Mouse (Mus musculus) stomach, embryonic 14.5 days (tissue): ENCODE results near the gene Myl6b. TPM values are rescaled to one million over a fixed set of nuclear protein-coding genes. Genes with fewer than 3 reads are reported as not detected.
"Not testable (repeated sequence)": the region's sequence is repeated elsewhere in the genome, so short reads cannot be mapped to it uniquely, and the experiment has no call there.

ENCODE experiments used
- ATAC-seq: fragments of 200-750 bp; cut with Nextera tagmentation; 2 replicates; pipeline ENCODE4 v1.8.0; 2017; ENCODE audit warnings: low read depth, moderate TSS enrichment; ENCODE audit not compliant: insufficient number of reproducible peaks, insufficient read depth, low FRiP score
- H3K27ac ChIP-seq: fragments of 300-500 bp; sonication (generic); 2 replicates; pipeline ENCODE4 v1.5.1; 2014; ENCODE audit warnings: mild to moderate bottlenecking, low read length, moderate library complexity, mixed read lengths
- H3K27me3 ChIP-seq: fragments of 300-500 bp; sonication (generic); 2 replicates; pipeline ENCODE4 v1.6.1; 2014; ENCODE audit warnings: low read length, control low read depth, mixed read lengths; ENCODE audit not compliant: control insufficient read depth, insufficient read depth
- H3K36me3 ChIP-seq: fragments of 300-500 bp; sonication (generic); 2 replicates; pipeline ENCODE4 v1.6.1; 2014; ENCODE audit warnings: mild to moderate bottlenecking, control low read depth, low read length, moderate library complexity, mixed read lengths; ENCODE audit not compliant: control insufficient read depth, insufficient read depth
- H3K4me1 ChIP-seq: fragments of 300-500 bp; sonication (generic); 2 replicates; pipeline ENCODE4 v1.6.1; 2014; ENCODE audit warnings: low read length, control low read depth, mixed read lengths; ENCODE audit not compliant: control insufficient read depth, insufficient read depth
- H3K4me2 ChIP-seq: fragments of 300-500 bp; sonication (generic); replicated peaks from 2 replicates; pipeline ENCODE4 v1.6.1; 2014; ENCODE audit warnings: low read depth, low read length, control low read depth
- H3K4me3 ChIP-seq: fragments of 300-500 bp; sonication (generic); 2 replicates; pipeline ENCODE4 v1.5.1; 2014; ENCODE audit warnings: low read depth, low read length, control low read depth
- H3K9ac ChIP-seq: fragments of 300-500 bp; sonication (generic); replicated peaks from 2 replicates; pipeline ENCODE4 v1.6.1; 2014; ENCODE audit warnings: low read depth, mild to moderate bottlenecking, control low read depth, low read length, moderate library complexity, mixed read lengths
- H3K9me3 ChIP-seq: fragments of 300-500 bp; sonication (generic); 2 replicates; pipeline ENCODE4 v1.6.1; 2016; ENCODE audit warnings: low read depth, low read length, control low read depth; ENCODE audit not compliant: control insufficient read depth
- WGBS: fragments of 180-500 bp; shearing (Covaris S2); extraction: QIAGEN DNeasy Blood & Tissue Kit; methylation state at CpG from one replicate; pipeline ENCODE4 v1.1.7; 2014; 5-methylcytosine and 5-hydroxymethylcytosine counted together
- polyA plus RNA-seq: library from polyadenylated mRNA; unstranded; fragments of >200 nt; fragmentation: Nextera tagmentation; extraction: Ambion mirVana; gene quantifications from 2 replicates; pipeline ENCODE4 v1.2.1, GENCODE M21; 2014

Myl6b gene
- polyA plus RNA-seq, 1 experiment from 2014 or later: 3.2 TPM

DNA sequence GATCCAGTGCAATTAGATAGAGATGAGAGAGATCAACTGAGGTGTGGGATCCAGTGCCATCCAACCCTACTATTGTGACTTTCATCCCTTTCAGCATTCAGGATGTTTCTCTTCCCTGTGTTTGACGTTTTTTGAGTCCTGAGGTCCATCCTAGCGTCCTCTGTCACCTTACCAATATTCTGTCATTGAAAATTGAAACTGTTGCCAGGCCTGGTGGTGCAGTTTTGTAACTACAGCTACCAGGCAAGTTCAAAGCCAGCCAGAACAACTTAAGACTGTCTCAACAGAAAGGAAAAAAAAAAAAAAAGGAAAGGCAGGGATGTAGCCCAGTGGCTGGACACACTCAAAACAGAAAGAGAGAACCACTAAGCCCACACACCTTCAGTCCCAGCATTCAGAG, 3.2 kb downstream of the Myl6b start:
- Histone ChIP-seq H3K27me3 (no peaks in the 10 kb centered on the region), H3K27ac (no peak overlapping the region; the same call in 1 of the 2 replicates), H3K4me3 (peak overlapping the region; percentile 71; the same call in 1 of the 2 replicates), H3K4me1 (peaks cover 32% of the 10 kb centered on the region), H3K9ac (no peak overlapping the region), H3K36me3 (peaks cover 16% of the 10 kb centered on the region; the same call in 1 of the 2 replicates), H3K4me2 (peak overlapping the region; percentile 84), H3K9me3 (no peaks in the 10 kb centered on the region)
- ATAC-seq: no peak
- 84% methylated on average over 2 of the region's 2 CpGs for WGBS

DNA sequence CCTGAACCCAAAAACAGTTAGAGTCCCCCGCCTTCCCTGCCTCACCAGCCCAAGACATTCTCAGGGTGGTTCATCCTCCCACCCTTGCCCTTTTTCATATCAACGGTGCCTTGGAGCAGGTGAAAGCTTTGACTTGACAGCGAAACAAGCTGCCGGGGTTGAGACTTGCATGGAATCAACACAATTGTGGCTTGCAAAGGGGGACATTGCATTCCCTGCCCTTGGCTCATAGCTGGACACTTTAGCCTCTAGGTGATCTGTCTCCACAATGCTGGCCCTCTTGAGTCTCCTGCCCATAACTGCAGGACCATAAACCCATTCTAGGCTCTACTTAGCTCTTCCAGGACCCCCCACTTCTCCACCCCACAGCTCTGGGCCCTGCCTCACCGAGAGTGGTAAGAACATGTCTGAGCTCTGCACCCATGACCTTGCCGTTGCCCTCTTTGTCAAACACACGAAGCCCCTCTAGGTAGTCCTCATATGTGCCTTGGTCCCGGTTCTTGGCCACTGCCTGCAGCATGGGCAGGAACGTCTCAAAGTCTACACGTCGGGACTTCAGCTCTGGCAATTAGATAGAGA, 3.7 kb downstream of the Myl6b start:
- Histone ChIP-seq H3K4me3 (peak overlapping the region; percentile 71), H3K36me3 (peaks cover 21% of the 10 kb centered on the region; the same call in 1 of the 2 replicates), H3K27me3 (no peaks in the 10 kb centered on the region), H3K27ac (peak overlapping the region; percentile 87), H3K4me2 (peak overlapping the region; percentile 84), H3K4me1 (peaks cover 36% of the 10 kb centered on the region), H3K9me3 (no peaks in the 10 kb centered on the region), H3K9ac (peak overlapping the region; percentile 68)
- no peak for ATAC-seq
- 50% methylated on average over 11 of the region's 11 CpGs for WGBS

DNA sequence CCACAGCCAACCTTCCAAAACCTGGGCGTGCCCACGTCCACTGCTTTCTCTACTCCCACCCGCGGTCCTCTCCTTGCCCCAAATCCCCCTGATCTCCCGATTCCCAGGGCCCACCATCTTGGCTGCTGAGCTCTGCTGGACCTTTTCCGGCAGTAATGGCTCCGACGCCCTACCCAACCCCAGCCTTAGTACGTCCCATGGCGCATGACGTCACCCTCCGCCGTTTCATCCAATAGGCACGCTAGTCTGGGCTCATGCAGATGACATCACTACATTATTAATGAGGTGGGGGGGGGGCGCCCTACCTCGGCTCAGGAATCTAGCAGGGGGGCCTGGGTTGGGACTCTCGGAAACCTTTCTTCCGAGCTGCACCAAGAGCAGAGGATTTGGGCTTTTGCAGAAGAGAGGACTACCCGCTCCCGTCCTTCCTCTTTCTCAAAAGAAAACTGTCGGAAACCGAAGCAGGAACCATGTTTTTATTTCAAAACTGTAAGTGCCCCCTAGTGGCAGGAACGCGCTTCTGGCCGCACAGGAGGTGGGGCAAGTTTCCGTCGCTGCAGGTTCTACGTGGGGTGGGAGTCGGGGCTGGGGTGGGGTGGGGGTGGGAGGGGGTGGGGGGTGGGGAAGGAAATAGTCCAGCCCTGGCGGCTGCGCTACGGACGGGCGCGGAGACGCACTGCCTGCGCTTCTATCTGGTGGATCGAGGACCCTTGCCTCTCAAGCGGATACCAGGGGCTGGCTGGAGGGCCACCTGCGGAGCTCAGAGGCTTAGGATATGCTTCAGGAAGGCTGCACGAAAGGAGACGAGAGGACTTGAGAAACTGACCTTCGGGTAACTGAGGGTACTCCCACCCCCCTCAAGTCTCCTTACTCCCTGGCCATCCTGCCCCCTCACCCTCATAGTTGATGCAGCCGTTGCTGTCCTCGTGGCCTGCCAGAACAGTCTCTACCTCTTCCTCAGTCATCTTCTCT, 4.5 kb downstream of the Myl6b start, which contains the start of gene Myl6:
Myl6 (minus strand) TSS at position 451 of the 972 bp plus-strand sequence.
- H3K9me3 ChIP-seq: no peaks in the 10 kb centered on the region
- peak within 1 kb of the TSS; percentile 94 for H3K27ac ChIP-seq
- H3K4me2 ChIP-seq: peak within 1 kb of the TSS; percentile 84
- peak; percentile 93 for ATAC-seq
- peak within 1 kb of the TSS; percentile 71 for H3K4me3 ChIP-seq
- peaks cover 39% of the 10 kb centered on the region for H3K4me1 ChIP-seq
- under 1% methylated on average over 45 of the region's 45 CpGs for WGBS
- peak within 1 kb of the TSS; percentile 82 for H3K9ac ChIP-seq
- H3K36me3 ChIP-seq: peaks cover 26% of the 10 kb centered on the region
- H3K27me3 ChIP-seq: no peaks in the 10 kb centered on the region

DNA sequence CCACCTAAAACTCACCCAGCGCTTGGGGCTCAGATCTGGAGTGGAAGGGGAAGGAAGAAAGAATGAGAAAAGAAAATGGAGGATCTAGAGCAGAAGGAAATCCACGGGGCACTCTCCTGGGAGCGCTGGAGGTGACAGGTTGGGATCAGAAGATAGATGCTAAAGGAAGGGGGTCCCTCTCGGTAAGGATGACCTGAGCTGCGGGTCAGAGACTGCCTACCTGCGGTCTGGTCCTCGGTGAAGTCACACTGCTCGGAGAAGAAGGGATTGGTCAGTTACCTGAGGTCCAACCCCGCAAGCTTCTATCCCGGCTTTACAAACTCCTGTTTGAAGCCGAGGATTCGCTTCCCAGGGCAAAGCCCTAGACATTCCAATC, 5.2 kb downstream of the Myl6b start:
- Histone ChIP-seq H3K27ac (peak overlapping the region; percentile 94), H3K4me3 (peak overlapping the region; percentile 71), H3K27me3 (no peaks in the 10 kb centered on the region), H3K9ac (peak overlapping the region; percentile 82), H3K4me1 (peaks cover 38% of the 10 kb centered on the region), H3K4me2 (peak overlapping the region; percentile 79), H3K9me3 (no peaks in the 10 kb centered on the region), H3K36me3 (peaks cover 33% of the 10 kb centered on the region)
- WGBS: 0% methylated on average over 12 of the region's 12 CpGs
- peak; percentile 1 for ATAC-seq

DNA sequence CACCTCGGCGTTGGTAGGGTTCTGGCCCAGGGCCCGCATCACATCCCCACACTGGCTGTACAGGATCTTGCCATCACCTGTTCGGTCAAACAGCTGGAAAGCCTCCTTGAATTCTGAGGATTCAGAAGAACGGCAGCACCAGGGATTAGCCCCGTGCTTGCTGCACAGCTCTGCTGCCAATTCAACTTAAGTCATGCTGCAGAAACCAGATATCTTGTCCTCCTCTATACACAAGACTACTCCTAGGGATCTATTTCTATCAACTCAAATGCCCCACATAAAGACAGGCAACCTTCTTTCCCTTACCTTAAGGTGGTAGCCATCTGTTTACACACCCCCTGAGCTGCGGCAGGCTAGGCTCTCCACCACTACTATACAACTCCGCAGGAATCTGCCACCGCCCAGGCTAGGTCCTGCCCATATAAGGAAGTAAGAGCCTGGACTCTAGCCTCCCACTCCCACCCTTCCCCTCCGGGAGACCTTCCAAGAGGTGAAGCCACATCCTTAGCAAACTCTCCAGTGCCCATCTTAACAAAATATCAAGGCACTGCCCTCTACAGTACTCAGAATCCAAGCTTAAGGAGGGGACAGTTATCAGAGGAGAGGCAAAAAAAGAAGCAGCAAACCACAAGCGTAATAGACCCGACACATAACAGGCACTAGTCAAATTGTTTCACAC, 5.7 kb downstream of the Myl6b start:
- Histone ChIP-seq H3K27me3 (no peaks in the 10 kb centered on the region), H3K27ac (peak overlapping the region; percentile 94), H3K4me2 (peak overlapping the region; percentile 79), H3K4me3 (peak overlapping the region; percentile 71), H3K9ac (peak overlapping the region; percentile 82), H3K4me1 (peaks cover 35% of the 10 kb centered on the region), H3K9me3 (no peaks in the 10 kb centered on the region), H3K36me3 (peaks cover 38% of the 10 kb centered on the region)
- WGBS: 16% methylated on average over 12 of the region's 12 CpGs
- peak; percentile 57; the same call in 1 of the 2 replicates for ATAC-seq

DNA sequence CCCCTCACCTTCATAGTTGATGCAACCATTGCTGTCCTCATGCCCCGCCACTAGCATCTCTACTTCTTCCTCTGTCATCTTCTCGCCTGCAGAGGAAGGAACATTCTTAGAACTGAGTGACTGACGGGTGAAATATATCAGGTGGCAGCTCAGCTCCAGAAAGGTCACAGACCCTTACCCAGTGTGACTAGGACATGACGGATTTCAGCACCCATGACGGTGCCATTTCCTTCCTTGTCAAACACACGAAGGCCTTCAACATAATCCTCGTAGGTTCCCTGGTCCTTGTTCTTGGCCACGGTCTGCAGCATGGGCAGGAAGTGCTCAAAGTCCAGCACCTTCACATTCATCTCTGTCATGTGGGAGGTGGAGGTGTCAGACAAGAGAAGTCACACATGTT, 6.4 kb downstream of the Myl6b start:
- Histone ChIP-seq H3K9ac (peak overlapping the region; percentile 82), H3K36me3 (peaks cover 45% of the 10 kb centered on the region), H3K4me1 (peaks cover 33% of the 10 kb centered on the region), H3K4me3 (peak overlapping the region; percentile 71), H3K4me2 (peak overlapping the region; percentile 79), H3K27ac (peak overlapping the region; percentile 94)
- not testable (repeated sequence) for ATAC-seq, H3K27me3 ChIP-seq, H3K9me3 ChIP-seq
- WGBS: 33% methylated on average over 8 of the region's 8 CpGs

DNA sequence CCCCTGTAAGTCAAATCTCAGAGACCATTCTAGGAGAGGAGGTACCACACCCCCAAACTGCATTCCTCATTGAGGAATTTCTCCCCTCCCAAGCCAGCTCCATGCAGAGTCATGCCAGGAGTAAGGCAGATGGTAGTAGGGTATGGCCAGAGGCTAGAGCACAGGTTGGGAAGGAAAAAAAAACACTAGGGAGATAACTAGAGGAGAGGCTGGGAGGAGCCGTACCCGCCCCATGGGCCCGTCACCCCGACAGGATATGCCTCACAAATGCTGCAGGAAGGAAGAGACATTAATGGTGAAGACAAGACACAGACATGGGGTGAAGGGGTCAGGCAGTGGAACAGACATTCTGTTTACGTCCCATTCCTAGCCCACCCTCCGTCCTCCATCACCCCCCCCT, 7.0 kb downstream of the Myl6b start:
- Histone ChIP-seq H3K4me2 (peak overlapping the region; percentile 79), H3K27me3 (no peaks in the 10 kb centered on the region), H3K9me3 (no peaks in the 10 kb centered on the region), H3K4me1 (peaks cover 33% of the 10 kb centered on the region), H3K27ac (peak overlapping the region; percentile 94), H3K9ac (peak overlapping the region; percentile 15; the same call in 1 of the 2 replicates), H3K36me3 (peaks cover 48% of the 10 kb centered on the region), H3K4me3 (peak overlapping the region; percentile 71)
- WGBS: 31% methylated on average over 6 of the region's 6 CpGs
- no peak for ATAC-seq

DNA sequence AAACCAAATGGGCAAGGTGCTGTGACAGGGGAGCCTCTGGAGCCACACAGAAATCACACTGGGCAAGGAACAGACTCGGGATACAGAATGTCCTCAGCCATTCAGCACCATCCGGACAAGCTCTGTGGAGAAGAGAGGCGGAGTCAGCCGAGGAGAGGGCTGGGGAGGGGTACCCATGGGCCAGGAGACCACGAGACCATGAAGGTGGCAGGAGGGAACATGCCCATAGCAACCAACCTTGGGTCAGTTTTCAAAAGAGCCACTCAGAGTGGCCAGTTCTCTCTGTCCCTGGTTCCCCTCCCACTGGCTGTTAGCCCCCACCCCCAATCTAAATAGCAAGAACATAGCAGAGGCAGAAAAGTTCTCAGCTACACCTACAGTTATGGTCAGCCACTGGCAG, 7.6 kb downstream of the Myl6b start:
- Histone ChIP-seq H3K4me3 (peak overlapping the region; percentile 71; the same call in 1 of the 2 replicates), H3K27ac (peak overlapping the region; percentile 94), H3K9ac (peak overlapping the region; percentile 15; the same call in 1 of the 2 replicates), H3K4me2 (peak overlapping the region; percentile 79), H3K36me3 (peaks cover 54% of the 10 kb centered on the region), H3K9me3 (no peaks in the 10 kb centered on the region), H3K27me3 (no peaks in the 10 kb centered on the region), H3K4me1 (peaks cover 33% of the 10 kb centered on the region)
- 36% methylated on average over 5 of the region's 5 CpGs for whole genome bisulfite sequencing
- no peak for ATAC-seq
